Mouse (Mus musculus) olfactory bulb, adult 2 months (tissue): ENCODE measurements around the gene Adamts18.

ENCODE experiments used
- CTCF ChIP-seq: fragments of 200-500 bp; IDR thresholded peaks from 2 replicates; pipeline ENCODE4 v1.5.1; 2012; ENCODE audit warnings: low read depth, mild to moderate bottlenecking, low read length, moderate library complexity; ENCODE audit not compliant: insufficient read depth
- POLR2A ChIP-seq: fragments of 200-500 bp; IDR thresholded peaks from 2 replicates; pipeline ENCODE4 v1.6.1; 2012; ENCODE audit warnings: mild to moderate bottlenecking, low read depth, low read length, moderate library complexity; ENCODE audit not compliant: insufficient read depth

DNA sequence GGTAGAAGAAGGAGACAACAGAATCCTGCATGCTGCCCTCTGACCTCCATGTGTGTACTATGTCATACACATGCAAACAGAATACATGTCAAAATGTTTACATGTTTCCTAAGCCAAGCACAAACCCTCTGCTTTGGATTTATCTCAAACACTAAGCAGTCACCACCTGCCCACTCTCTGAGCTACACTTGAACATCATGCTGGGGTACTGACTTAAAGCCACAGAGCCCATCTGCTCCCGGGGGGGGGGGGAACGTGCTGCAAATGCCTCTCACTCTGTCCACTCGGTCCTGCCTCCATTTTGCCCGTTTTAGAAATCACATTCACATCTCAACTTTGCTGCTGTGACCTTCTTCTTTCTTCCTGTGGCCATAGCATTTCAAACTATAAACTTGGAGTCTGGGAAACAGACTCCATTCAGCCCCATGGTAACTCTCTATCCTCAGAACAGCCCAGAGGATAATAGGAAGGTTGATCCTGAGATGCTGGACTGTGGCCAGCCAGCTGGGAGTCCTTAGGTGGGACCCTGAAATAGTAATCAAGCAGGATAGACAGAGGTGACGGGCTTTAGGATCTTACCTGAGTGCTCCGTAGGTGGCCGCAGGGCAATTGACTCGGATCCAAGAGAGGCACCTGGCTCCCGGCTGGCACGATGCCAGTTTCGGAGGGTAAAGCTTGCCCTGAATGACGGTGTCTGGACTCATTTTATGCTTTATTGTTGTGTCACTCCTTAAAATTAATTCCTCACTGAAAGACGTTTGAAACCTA lies 17.0 kb upstream of the Adamts18 start:
- TF ChIP-seq CTCF = no peak
- no peak for TF ChIP-seq POLR2A
